Mouse (Mus musculus) forebrain, embryonic 10.5 days (tissue): ENCODE data around the gene Abraxas2. TPM values are rescaled to one million over a fixed set of nuclear protein-coding genes. Genes with fewer than 3 reads are reported as not detected.
A peak's percentile ranks its signal among the peaks of the same experiment; 100 is the strongest.

Source experiments
- DNase-seq: peaks from one replicate; pipeline ENCODE4 v3.0.0-alpha.2; 2017; ENCODE audit warnings: low spot score; ENCODE audit errors: extremely low spot score
- H3K27ac ChIP-seq: fragments of 300-500 bp; sonication (generic); 2 replicates; pipeline ENCODE4 v1.5.1; 2016; ENCODE audit warnings: mild to moderate bottlenecking
- H3K27me3 ChIP-seq: fragments of 300-500 bp; sonication (generic); 2 replicates; pipeline ENCODE4 v1.6.1; 2016; ENCODE audit warnings: mild to moderate bottlenecking; ENCODE audit not compliant: poor library complexity, severe bottlenecking
- H3K36me3 ChIP-seq: fragments of 300-500 bp; sonication (generic); replicated peaks from 2 replicates; pipeline ENCODE4 v1.6.1; 2016; ENCODE audit warnings: mild to moderate bottlenecking, moderate library complexity
- H3K4me1 ChIP-seq: fragments of 300-500 bp; sonication (generic); 2 replicates; pipeline ENCODE4 v1.6.1; 2016
- H3K4me3 ChIP-seq: fragments of 300-500 bp; sonication (generic); 2 replicates; pipeline ENCODE4 v1.5.1; 2016; ENCODE audit warnings: mild to moderate bottlenecking, moderate library complexity
- H3K9me3 ChIP-seq: fragments of 300-500 bp; sonication (generic); 2 replicates; pipeline ENCODE4 v1.6.1; 2016; ENCODE audit warnings: mild to moderate bottlenecking, moderate library complexity
- WGBS: fragments of 180-500 bp; shearing (Covaris S2); methylation state at CpG from one replicate; pipeline ENCODE4 v1.1.7; 2016; 5-methylcytosine and 5-hydroxymethylcytosine counted together
- polyA plus RNA-seq: library from polyadenylated mRNA; unstranded; fragments of >200 nt; fragmentation: Nextera tagmentation; extraction: Ambion mirVana; gene quantifications from 2 replicates; pipeline ENCODE4 v1.2.1, GENCODE M21; 2016

Gene Abraxas2
- 32.9 and 33.9 TPM in 2 replicates for polyA plus RNA-seq

DNA sequence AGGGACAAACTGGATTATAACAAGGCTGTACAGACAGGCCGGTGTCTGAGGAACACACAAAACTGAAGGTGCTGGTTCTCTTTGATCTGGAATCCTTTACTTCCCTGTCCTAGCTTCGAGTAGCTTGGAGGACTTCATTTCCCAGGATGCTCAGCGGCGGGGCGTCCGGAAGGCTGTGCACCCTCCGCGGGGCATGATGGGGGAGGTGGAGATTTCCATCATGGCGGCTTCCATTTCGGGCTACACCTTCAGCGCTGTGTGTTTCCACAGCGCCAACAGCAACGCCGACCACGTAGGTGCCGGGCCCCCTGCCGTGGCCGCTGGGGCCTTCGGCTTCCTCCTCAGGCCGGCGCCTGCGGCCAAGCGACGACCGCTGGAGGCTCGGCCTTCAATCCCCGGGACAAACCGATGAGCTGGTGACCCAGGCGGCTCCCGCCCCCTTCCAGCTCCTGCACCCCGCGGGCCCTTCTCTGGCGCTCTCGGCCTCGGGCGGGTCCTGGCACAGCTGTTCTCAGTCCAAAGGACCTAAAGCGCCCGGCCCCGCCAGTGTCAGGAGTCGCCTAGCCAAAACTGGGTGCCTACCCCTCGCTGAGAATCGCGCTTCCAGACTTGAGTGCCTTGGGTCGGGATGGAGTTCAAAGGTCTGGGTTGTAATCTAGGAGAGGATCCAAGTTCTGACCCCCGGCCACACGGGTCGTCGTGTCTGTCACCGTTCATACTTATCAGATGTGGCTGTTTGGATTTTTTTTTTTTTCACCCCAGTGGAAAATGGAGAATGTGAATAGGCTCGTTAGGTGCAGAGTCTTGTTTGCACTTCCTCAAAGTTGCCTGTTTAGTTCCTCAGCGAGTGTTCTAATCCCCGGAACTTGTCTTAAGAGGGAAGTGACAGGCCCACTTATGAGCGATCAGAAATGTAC lies at the start of gene Abraxas2:
Abraxas2 (plus strand) TSS at position 184 of the 917 bp plus-strand sequence.
- Histone ChIP-seq H3K9me3 (no peaks in the 10 kb centered on the region), H3K36me3 (no peaks in the 10 kb centered on the region), H3K27me3 (no peaks in the 10 kb centered on the region), H3K4me1 (peaks cover 17% of the 10 kb centered on the region), H3K27ac (peak within 1 kb of the TSS; percentile 94), H3K4me3 (peak within 1 kb of the TSS; percentile 100)
- under 1% methylated on average over 53 of the region's 53 CpGs for WGBS
- DNase-seq = peak; percentile 88

DNA sequence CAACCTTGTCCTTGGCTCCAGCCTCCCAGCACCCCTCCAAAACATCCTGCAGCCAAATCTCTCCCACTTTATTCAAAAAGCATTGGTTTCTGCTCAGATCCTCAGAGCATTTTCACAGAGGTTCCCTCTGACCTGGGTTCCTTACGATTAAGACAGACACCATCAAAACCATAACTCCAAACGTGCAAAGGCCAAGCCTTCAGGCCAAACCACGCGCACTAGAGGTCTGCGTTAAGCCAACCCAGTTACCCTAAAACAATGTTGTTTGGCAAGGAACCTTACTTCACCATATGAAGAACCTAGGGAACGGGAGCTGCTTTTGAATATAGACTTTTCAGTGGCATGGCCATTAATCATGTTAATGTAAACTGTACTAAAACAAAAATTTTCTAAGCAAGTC lies 49.3 kb upstream of the Abraxas2 start:
- H3K4me1 ChIP-seq = peaks cover 94% of the 10 kb centered on the region
- H3K36me3 ChIP-seq = 0 out of 2 replicates have a peak, but pooled peaks cover 2% of the 10 kb centered on the region
- no peaks in the 10 kb centered on the region for H3K27me3 ChIP-seq
- WGBS = 24% methylated on average over 6 of the region's 6 CpGs
- peak overlapping the region; percentile 94 for H3K27ac ChIP-seq
- peak overlapping the region; percentile 75 for H3K4me3 ChIP-seq
- DNase-seq = no peak
- H3K9me3 ChIP-seq = no peaks in the 10 kb centered on the region

DNA sequence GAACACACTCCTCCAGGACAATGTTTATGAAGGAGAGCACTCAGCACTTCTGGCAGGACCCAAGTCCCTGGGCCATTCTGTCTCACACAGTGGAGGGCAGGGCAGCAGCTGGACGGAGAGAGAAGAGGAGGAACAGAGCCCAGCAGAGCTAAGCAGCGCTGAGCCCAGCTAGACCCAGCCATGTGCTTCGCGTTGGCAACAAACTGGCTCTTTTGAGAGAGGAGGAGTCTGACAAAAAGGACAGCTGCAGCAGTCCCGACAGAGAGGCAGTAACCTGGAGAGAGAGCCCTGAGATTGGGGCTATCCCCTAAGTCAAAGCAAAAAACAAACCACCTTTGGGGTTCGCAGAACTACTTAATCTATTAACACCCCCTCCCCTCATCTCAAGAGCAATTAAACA lies 48.7 kb upstream of the Abraxas2 start:
- peaks cover 99% of the 10 kb centered on the region for H3K4me1 ChIP-seq
- H3K27ac ChIP-seq = peak overlapping the region; percentile 94
- DNase-seq = no peak
- H3K27me3 ChIP-seq = no peaks in the 10 kb centered on the region
- no peaks in the 10 kb centered on the region for H3K9me3 ChIP-seq
- no peaks in the 10 kb centered on the region for H3K36me3 ChIP-seq
- peak overlapping the region; percentile 75 for H3K4me3 ChIP-seq
- 13% methylated on average over 6 of the region's 6 CpGs for WGBS

DNA sequence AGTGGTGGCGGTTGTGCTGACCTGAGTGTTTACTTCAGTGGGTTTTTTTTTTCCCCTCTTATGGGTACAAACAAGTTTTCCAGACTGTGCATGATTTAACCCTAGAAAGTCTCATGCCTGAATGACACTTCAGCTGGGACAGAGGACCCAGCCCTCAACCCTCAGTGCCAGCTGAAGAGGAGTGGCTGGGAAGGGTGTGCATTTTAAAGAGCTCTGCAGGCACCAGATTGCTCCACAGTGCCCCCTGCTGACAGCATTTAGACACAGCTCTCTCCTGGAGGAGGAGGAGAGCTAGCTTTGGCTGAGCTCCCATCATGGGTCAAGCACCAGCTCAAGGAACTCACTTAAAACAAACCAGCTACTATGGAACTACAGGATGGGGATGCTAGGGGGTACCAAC lies 48.1 kb upstream of the Abraxas2 start:
- WGBS = 58% methylated on average over 1 of the region's 1 CpGs
- no peaks in the 10 kb centered on the region for H3K9me3 ChIP-seq
- H3K4me3 ChIP-seq = peak overlapping the region; percentile 75
- no peaks in the 10 kb centered on the region for H3K27me3 ChIP-seq
- H3K4me1 ChIP-seq = peaks cover 99% of the 10 kb centered on the region
- H3K27ac ChIP-seq = peak overlapping the region; percentile 94
- no peaks in the 10 kb centered on the region for H3K36me3 ChIP-seq
- peak; percentile 86 for DNase-seq

DNA sequence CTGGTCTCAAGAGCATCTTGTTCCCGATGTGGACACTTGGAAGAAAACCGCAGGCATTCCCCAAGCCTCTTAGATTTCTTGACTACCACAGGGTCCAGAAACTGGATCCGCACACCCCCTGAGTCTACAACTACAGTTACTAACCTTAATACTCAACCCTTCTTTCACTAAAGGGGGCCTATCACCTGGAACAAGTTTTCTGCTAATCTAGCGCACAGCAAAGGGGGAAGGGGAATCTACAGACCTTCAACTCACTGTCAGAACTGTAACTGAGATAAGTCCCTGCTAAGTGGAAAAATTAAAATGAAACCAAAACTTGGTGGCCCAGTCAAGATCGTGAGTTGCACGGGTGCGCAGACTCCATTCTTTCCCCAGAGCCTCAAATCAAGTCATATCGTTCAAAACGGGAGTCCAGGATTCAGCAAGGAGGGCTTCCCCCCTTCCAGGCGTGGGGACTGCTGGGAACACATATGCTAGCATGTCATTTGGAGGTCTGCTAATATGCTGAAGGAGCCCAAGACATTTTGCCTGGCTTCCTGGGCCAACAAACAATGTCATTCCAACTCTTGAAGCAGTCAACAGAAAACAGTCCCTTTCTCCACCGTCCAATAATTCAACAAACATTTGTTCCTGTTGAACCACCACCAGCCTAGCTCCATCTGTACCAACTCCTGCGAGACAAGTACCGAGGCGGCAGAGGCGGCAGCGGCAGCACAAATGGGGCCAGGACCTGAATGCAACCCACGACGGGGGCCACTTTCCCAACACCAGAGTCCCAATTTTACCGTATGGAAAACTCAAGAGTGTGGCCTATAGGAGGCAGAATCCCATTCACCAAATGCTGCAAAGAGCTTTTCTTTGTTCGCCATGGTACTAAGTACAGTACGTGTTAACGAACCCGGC lies 47.1 kb upstream of the Abraxas2 start:
- 12% methylated on average over 23 of the region's 23 CpGs for WGBS
- Histone ChIP-seq H3K27me3 (no peaks in the 10 kb centered on the region), H3K36me3 (no peaks in the 10 kb centered on the region), H3K9me3 (no peaks in the 10 kb centered on the region), H3K4me1 (peaks cover 96% of the 10 kb centered on the region), H3K4me3 (peak overlapping the region; percentile 75), H3K27ac (peak overlapping the region; percentile 94)
- peak; percentile 52 for DNase-seq

DNA sequence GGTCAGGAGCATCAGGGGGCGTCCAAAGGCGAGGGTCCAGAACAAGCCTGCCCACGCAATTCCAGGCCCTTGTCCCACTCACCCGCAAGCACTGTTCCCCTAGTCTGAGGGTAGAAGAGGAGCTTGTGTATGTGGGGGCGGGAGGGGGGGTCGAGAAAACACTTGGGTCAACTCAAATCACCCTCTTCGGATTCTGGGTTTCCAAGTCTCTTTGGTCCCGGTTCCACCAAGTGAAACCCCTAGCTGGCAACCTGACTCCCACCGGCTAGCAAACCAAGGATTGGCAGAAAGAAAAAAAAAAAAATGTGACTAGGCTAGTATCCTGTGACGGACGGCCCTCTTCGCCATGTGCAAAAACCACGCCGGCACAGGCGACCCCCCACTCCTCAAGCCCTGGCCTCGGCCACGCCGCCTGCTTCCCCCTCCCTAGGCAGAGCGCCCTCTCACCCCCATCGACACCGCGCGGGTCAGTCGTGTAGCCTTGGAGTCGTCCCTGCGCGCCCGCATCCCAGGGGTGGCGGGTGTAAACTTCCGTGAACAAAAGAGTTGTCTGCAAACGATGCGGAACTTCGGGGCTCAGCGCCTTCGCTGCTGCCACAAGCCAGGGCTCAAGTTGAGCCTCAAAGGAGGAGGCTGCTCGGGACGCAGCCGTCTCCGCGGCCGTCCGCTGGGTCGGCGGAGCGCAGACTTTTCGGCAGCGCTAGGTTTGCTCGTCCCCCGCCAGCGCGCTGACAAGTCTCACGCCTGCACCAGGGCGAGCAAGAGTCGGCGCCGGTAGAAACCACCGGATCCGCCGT lies 46.2 kb upstream of the Abraxas2 start:
- no peaks in the 10 kb centered on the region for H3K27me3 ChIP-seq
- peaks cover 87% of the 10 kb centered on the region for H3K4me1 ChIP-seq
- no peaks in the 10 kb centered on the region for H3K36me3 ChIP-seq
- H3K9me3 ChIP-seq = no peaks in the 10 kb centered on the region
- H3K27ac ChIP-seq = peak overlapping the region; percentile 94
- under 1% methylated on average over 59 of the region's 59 CpGs for WGBS
- DNase-seq = peak; percentile 73
- peak overlapping the region; percentile 75 for H3K4me3 ChIP-seq

- H3K36me3 ChIP-seq = no peaks in the 10 kb centered on the region
These were observed 45.5 kb upstream of the Abraxas2 start, which contains the start of gene Fam53b for GRCm38 (mm10) chr7:132813416-132814088. Fam53b (minus strand) TSS chr7:132813886.

GRCm38 (mm10) chr7:132814089-132814450 lies 45.0 kb upstream of the Abraxas2 start:
- H3K27me3 ChIP-seq = no peaks in the 10 kb centered on the region
- H3K4me1 ChIP-seq = peaks cover 75% of the 10 kb centered on the region
- DNase-seq = no peak
- no peaks in the 10 kb centered on the region for H3K9me3 ChIP-seq
- peak overlapping the region; percentile 75 for H3K4me3 ChIP-seq
- H3K36me3 ChIP-seq = peaks cover 3% of the 10 kb centered on the region; the same call in 1 of the 2 replicates
- WGBS = 2% methylated on average over 7 of the region's 7 CpGs
- peak overlapping the region; percentile 94 for H3K27ac ChIP-seq

More at GRCm38 (mm10) chr7:132813416-132814088, 45.5 kb upstream of the Abraxas2 start, which contains the start of gene Fam53b:
- no peaks in the 10 kb centered on the region for H3K27me3 ChIP-seq
- H3K9me3 ChIP-seq = no peaks in the 10 kb centered on the region
- peak within 1 kb of the TSS; percentile 75 for H3K4me3 ChIP-seq
- peak; percentile 74 for DNase-seq
- H3K27ac ChIP-seq = peak within 1 kb of the TSS; percentile 94
- peaks cover 80% of the 10 kb centered on the region for H3K4me1 ChIP-seq
- under 1% methylated on average over 85 of the region's 85 CpGs for WGBS

DNA sequence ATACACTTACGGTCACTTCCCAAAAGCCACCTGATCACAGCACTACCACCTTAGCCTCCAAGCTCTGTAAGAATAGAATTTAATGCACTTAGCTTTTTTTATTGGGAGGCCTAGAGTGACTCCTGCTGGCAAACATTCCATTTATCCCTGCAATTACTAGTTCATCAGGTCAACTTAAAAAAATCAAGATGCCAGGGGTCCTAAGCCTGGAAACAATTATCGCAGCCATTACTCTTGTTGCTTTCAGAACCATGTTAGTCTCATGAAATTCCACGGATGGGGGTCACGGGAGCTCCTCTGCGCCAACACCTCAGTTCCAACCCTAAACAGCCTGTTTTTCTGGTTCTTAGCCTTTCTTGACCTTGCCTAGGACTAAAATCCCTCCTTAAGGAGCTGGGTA lies 43.9 kb upstream of the Abraxas2 start:
- H3K27me3 ChIP-seq = no peaks in the 10 kb centered on the region
- 59% methylated on average over 5 of the region's 5 CpGs for WGBS
- no peak for DNase-seq
- no peaks in the 10 kb centered on the region for H3K9me3 ChIP-seq
- H3K4me1 ChIP-seq = peaks cover 66% of the 10 kb centered on the region
- H3K36me3 ChIP-seq = peaks cover 3% of the 10 kb centered on the region; the same call in 1 of the 2 replicates
- H3K27ac ChIP-seq = no peak overlapping the region; the same call in 1 of the 2 replicates
- no peak overlapping the region for H3K4me3 ChIP-seq

- DNase-seq = no peak
- Histone ChIP-seq H3K27me3 (no peaks in the 10 kb centered on the region), H3K9me3 (no peaks in the 10 kb centered on the region), H3K4me3 (no peak overlapping the region), H3K27ac (no peak overlapping the region), H3K4me1 (peaks cover 64% of the 10 kb centered on the region), H3K36me3 (peaks cover 3% of the 10 kb centered on the region; the same call in 1 of the 2 replicates)
- WGBS = 53% methylated on average over 2 of the region's 2 CpGs
These were observed 42.5 kb upstream of the Abraxas2 start for GRCm38 (mm10) chr7:132816528-132816927.

- Histone ChIP-seq H3K4me1 (peaks cover 61% of the 10 kb centered on the region), H3K36me3 (peaks cover 3% of the 10 kb centered on the region; the same call in 1 of the 2 replicates), H3K4me3 (no peak overlapping the region), H3K27me3 (no peaks in the 10 kb centered on the region), H3K27ac (no peak overlapping the region), H3K9me3 (no peaks in the 10 kb centered on the region)
- WGBS = 92% methylated on average over 6 of the region's 6 CpGs
- DNase-seq = no peak
These were observed 42.0 kb upstream of the Abraxas2 start for GRCm38 (mm10) chr7:132817056-132817455.
